Mouse (Mus musculus) cerebellum, postnatal 36 days (tissue): ENCODE data around the gene Bcl7c.
"Not testable (repeated sequence)": the region's sequence is repeated elsewhere in the genome, so short reads cannot be mapped to it uniquely, and the experiment has no call there.

ENCODE experiments used
- DNase-seq, 2 experiments: peaks; one replicate each; pipeline ENCODE4 v3.0.0; 2021 to 2022; ENCODE audit warnings: mixed read lengths in 2 of 2

Bcl7c gene

GRCm38 (mm10) chr7:127708207-127709078 lies at the start of gene Bcl7c:
Bcl7c (minus strand) TSS chr7:127708933.
- peak; percentile 79 to 84 for DNase-seq

- DNase-seq = no peak
These were observed 45.0 kb upstream of the Bcl7c start for GRCm38 (mm10) chr7:127753741-127754140.

- DNase-seq = no peak
These were observed 44.4 kb upstream of the Bcl7c start for GRCm38 (mm10) chr7:127753158-127753557.

- DNase-seq = no peak
These were observed 43.3 kb upstream of the Bcl7c start for GRCm38 (mm10) chr7:127752069-127752468.

- no peak for DNase-seq
These were observed 42.9 kb upstream of the Bcl7c start for GRCm38 (mm10) chr7:127751619-127752018.

DNA sequence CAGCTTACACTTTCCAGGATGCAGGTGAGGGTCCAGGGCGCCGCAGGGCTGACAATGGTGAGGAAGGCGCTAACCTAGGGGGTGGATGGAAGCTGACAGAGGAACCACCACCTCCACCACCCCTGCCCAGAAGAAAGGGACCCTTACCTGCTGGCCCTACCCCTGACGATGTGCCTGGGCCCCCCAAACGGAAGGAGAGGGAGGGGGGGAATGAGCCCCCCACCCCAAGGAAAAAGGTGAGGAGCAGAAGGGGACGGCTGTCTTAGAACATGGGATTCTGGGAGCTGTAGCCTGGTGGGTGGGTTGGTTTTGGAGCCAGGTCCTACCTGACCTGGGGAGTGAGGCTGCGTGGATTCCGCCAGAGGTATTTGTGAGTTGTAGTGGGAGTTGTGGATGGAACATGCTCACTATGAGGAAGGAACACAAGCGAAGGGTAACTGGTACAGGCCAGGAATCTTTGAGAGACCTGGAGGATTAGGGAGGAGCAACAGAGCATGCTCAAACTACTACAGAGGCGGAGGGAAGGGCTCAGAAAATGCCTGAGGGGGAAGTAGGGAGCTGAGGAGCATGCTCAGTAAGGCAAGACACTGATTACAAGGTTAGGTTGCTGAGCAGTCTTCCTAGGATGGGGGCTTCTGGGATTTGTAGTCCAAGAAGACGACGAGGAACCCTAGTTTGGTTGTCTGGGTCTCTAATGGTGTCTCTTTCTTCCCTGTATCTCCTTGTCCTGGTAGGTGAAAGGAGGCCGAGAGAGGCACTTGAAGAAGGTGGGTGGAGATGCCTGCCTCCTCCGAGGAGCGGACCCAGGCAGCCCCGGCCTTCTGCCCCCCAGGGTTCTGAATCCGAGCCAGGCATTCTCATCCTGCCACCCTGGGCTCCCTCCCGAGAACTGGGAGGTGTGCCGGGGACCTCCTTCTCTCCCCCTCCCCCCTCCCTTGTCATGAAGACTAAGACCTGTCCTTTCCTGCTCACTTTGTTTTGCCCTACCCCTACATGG lies 41.7 kb upstream of the Bcl7c start:
- peak; percentile 40 to 47 for DNase-seq

DNA sequence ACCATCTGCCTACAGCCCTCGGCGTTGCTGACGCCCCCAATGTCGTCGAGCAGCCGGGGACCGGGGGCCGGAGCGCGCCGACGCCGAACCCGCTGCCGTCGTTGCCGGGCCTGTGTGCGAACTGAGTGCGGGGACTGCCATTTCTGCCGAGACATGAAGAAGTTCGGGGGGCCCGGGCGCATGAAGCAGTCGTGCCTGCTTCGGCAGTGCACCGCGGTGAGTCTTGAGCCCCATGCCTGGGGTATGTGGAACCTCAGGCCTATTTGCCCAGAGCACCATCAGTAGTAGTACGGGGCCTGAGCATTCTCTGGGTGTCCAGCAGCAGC lies 39.5 kb upstream of the Bcl7c start:
- no peak for DNase-seq

- DNase-seq = no peak
These were observed 39.0 kb upstream of the Bcl7c start for GRCm38 (mm10) chr7:127747559-127748234.

DNA sequence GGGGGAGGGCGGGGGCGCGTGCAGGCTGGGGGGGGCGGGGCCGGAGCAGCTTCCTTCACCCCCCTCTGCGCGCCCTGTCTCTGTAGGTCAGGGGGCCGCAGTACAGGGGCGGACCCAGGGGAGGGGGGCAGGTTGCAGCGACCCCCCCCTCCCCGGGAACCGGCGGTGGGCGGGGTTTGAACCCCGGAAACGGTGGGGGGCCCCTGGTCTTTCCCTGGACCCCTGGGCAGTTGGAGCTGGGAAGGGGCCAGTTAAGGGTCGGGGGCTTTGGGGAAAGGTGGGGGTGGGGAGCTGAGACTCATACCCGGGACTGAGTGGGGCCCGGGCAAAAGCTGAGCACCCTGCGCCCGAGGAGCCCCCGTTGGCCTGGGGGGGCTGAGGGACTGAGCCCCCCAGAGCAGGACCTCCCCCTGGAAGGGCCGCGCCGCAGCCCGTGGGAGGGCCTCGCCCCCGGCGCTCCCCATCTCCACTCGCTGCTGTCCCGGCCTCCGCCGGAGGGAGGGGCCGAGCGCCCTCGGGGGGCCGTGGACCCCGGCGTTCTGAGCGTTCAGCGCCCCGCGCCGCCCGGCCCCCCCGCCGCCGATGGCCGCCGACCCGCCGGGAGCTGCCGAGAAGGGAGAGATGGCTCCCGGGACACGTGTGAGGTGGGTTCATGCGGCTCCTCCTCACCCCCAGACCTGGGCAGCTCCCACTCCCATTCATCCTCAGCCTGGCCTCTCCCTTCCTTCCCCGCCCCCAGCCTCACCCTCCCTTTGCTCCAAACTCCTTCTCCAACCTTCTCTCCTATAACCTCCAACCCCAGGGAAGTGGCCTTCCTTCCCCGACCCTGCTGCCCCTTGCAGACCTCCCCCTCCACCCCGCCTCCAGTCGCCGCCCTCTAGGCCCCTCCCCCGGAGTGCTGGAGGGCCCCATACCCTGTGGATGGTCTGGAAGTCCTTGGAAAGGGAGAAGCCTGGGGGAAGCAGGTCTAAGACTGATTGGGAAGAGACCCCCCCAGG lies 38.1 kb upstream of the Bcl7c start:
- peak in 1 of 2 experiments; percentile 54 for DNase-seq

DNA sequence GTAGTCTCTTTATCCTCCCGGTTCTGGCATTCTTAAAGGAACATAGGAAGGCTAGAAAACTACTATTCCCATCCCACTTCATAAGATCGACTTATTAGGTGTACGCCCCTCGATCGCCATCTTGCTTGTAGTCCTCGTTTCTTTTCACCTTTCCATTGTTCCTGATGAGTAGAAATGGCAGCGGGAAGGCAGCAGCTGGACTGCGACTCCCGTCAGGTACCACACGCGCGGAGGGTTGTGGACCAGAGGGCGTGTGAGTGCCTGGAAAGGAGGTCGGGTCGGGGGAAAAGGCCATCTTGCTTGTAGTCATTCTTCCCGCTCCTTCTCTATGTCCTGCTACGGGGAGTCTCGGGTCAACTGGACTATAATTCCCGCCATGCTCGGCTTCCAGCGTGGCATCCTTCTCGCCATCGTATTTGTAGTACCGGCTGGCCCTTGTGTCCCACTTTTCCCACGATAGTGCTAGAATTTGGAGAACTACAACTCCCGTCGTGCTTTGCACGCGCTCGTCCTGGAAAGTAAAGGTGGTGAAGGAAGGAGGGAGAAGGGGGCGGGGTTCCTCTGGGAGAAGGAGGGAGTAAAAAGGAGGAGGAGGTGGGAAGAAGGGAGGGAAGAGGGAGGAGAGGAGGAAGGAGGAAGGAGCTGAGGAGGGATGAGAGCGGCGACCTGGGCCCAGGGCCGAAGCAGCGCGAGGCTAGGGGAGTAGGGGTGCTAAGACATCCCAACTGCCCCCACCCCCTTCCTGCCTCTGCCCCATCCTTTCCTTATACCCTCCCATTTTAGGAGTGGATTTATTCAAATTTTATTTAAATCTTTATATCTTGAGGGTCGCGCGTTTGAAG lies 37.1 kb upstream of the Bcl7c start:
- peak; percentile 95 to 97 for DNase-seq

GRCm38 (mm10) chr7:127745251-127745651 lies 36.5 kb upstream of the Bcl7c start:
- DNase-seq = peak; percentile 88 to 89

- DNase-seq = peak; percentile 81 to 85
These were observed 35.8 kb upstream of the Bcl7c start, which contains the start of gene Fbxl19 for GRCm38 (mm10) chr7:127744366-127745045. Fbxl19 (plus strand) TSS chr7:127744543.

GRCm38 (mm10) chr7:127732066-127732465 lies 23.3 kb upstream of the Bcl7c start, which contains the start of gene Ctf2:
Ctf2 (minus strand) TSS chr7:127732166.
- not testable (repeated sequence) for DNase-seq

GRCm38 (mm10) chr7:127730170-127730569 lies 21.4 kb upstream of the Bcl7c start:
- no peak for DNase-seq

- no peak for DNase-seq
These were observed 19.2 kb upstream of the Bcl7c start for GRCm38 (mm10) chr7:127727898-127728297.

DNA sequence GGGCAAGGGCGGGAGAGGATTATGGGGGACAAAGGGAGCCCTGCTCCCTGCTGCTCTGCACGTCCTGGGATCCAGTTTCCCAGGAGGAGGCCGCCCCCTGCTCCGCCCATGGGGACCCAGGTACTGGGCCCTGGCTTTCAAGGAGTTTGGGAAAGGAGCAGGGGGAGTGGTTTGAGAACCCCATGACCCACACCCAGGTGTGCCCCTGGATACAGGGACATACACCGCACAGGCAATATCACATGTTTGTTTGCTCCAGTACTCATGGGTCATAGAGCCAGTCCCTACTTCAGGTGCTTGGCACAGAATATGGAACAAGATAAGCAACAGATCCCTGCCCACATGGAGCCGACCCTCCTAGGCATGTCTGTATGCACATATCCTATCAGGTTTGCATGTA lies 17.2 kb upstream of the Bcl7c start:
- no peak for DNase-seq

DNA sequence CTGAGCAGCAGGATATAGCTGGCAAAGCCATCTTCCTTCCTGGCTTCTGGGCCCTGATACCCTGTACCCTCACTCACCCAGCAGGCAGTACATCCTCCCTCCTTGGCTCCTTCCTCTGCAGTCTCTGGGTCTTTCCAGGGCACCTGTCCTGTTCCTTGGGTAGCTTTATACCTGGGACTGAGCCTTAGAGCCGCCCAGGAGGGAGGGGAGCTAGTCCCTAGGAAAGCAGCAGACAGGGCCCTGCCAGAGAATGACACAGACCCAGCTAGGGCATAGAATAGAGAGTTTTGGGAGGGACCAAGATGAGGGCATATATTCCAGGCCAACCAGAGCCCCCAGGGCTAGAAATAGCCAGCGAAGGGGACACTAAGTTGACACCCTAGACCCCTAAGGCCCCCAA lies 16.8 kb upstream of the Bcl7c start:
- no peak for DNase-seq

- DNase-seq = no peak
These were observed 10.5 kb upstream of the Bcl7c start for GRCm38 (mm10) chr7:127719258-127719657.

- DNase-seq = no peak
These were observed 9.6 kb upstream of the Bcl7c start for GRCm38 (mm10) chr7:127718339-127718738.

DNA sequence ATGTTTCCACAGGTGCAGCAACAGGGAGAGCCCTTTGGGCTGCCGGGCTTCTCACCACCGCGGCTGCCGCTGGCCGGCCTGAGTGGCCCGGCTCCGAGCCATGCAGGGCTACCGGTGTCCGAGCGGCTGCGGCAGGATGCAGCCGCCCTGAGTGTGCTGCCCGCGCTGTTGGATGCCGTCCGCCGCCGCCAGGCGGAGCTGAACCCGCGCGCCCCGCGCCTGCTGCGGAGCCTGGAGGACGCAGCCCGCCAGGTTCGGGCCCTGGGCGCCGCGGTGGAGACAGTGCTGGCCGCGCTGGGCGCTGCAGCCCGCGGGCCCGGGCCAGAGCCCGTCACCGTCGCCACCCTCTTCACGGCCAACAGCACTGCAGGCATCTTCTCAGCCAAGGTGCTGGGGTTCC lies 8.3 kb upstream of the Bcl7c start:
- peak; percentile 76 to 81 for DNase-seq
